Mouse (Mus musculus) liver, embryonic 14.5 days (tissue): Measurements from ENCODE around the gene Itga5.

Experiments
- CTCF ChIP-seq: IDR thresholded peaks from 2 replicates; pipeline ENCODE4 v1.5.1; 2016; ENCODE audit warnings: antibody characterized with exemption, low read depth, control low read depth
- EP300 ChIP-seq: IDR thresholded peaks from 2 replicates; pipeline ENCODE4 v1.6.1; 2016; ENCODE audit warnings: antibody characterized with exemption, low read depth

GRCm38 (mm10) chr15:103383771-103384488 lies 17.4 kb upstream of the Itga5 start:
- TF ChIP-seq CTCF: no peak
- no peak for TF ChIP-seq EP300
